Mouse (Mus musculus): Measurements from ENCODE around the gene Casp4.

DNA sequence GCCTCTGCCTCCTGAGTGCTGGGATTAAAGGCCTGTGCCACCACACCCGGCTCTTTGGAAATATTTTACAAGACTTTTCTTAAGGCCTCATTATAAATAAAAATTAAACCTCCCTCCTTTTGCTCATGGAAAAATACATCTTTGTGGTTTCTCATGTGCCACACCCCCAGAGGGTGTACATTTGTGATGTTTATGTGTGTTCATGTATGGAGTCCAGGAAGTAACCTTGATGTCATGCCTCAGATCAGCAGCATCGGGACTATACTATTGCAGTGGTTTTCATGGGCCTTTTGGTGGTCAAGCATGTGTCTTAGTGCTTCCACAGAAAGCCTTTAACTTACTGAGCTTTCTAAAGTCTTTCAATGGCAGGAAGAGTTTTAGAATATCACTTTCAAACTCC is 38.4 kb upstream of the Casp4 start:
- TF ChIP-seq POLR2A (IDR thresholded peaks at IDR 0.05; ENCODE audit: low read depth, low read length) (no peak), CTCF (IDR thresholded peaks at IDR 0.05; ENCODE audit: extremely low read depth, insufficient read length, insufficient replicate concordance, low read depth, low read length) (no peak)

Data from small intestine, adult 2 months (tissue).